Comparison of ENCODE assay signal across 8 mouse cellular contexts in the genomic region with DNA sequence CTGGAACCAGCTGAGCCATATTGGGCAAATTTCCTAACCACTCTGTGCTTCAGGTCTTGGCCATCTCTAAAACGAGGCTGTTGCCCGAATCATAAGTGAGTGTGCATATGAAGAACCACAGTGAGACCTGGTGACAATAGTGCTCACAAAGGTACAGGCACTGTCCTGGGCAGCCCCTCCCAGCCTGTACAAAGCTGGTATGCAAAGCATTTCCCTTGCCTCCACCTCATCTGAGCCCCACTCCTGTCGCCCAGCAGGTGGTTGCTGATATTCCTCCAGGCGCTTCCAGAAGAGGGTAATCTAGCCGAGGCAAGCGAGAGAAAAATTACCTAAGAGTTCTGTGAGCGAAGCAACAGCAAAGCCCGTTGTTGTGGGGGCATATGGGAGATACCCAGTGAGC. TPM values are rescaled to one million over a fixed set of nuclear protein-coding genes. Genes with fewer than 3 reads are reported as not detected.
DNase-seq lines count a peak whose midpoint lies in the region; ATAC-seq and TF ChIP-seq lines count a peak whose summit lies in the region.

No protein-coding gene starts in this region.

- no peaks in the 10 kb centered on the region for H3K9me3 ChIP-seq in lung, embryonic 15.5 days
- no peaks in the 10 kb centered on the region for H3K9me3 ChIP-seq in intestine, postnatal 0 days (ENCODE audit: control insufficient read depth)

- 27% methylated on average over 8 of the region's 8 CpGs for WGBS in lung, embryonic 15.5 days
- 26% methylated on average over 8 of the region's 8 CpGs for WGBS in intestine, postnatal 0 days

- peaks cover 21% of the 10 kb centered on the region; the same call in 1 of the 2 replicates for H3K4me1 ChIP-seq in lung, embryonic 15.5 days
- peaks cover 12% of the 10 kb centered on the region; the same call in 1 of the 2 replicates for H3K4me1 ChIP-seq in intestine, postnatal 0 days (replicated peaks; ENCODE audit: control insufficient read depth, insufficient read depth, low read length)

- no peaks in the 10 kb centered on the region for H3K36me3 ChIP-seq in lung, embryonic 15.5 days
- H3K36me3 ChIP-seq in intestine, postnatal 0 days (ENCODE audit: control insufficient read depth, insufficient read depth), result no peaks in the 10 kb centered on the region
- no peaks in the 10 kb centered on the region for H3K36me3 ChIP-seq in splenic B cell, adult 2 months (ENCODE audit: control insufficient read depth, insufficient read depth, low read length, poor library complexity, severe bottlenecking)

- no peak for TF ChIP-seq CTCF in gastrocnemius, adult 2 months (IDR thresholded peaks at IDR 0.05)
- no peak for TF ChIP-seq CTCF in intestine, postnatal 0 days (IDR thresholded peaks at IDR 0.05; ENCODE audit: low read depth)

- intact Hi-C loops in gastrocnemius, adult 2 months (cut with DNase I), result no loop called here
- intact Hi-C loops in gastrocnemius, postnatal 14 days (cut with DNase I; ENCODE audit: low total_unique reads), result loop anchor here (10.0 kb wide), 1 partner anchor 66 kb away; no protein-coding TSS in a partner anchor

- peak overlapping the region; percentile 85 for H3K27ac ChIP-seq in gastrocnemius, adult 2 months
- peak overlapping the region; percentile 60 for H3K27ac ChIP-seq in lung, embryonic 15.5 days
- peak overlapping the region; percentile 54; the same call in 1 of the 2 replicates for H3K27ac ChIP-seq in intestine, postnatal 0 days (ENCODE audit: low read depth, low read length)

- no peaks in the 10 kb centered on the region for H3K27me3 ChIP-seq in lung, embryonic 15.5 days
- H3K27me3 ChIP-seq in intestine, postnatal 0 days (replicated peaks; ENCODE audit: control insufficient read depth, insufficient read depth, low read length), result no peaks in the 10 kb centered on the region
- H3K27me3 ChIP-seq in splenic B cell, adult 2 months (ENCODE audit: control insufficient read depth, insufficient read depth, low read length, poor library complexity, severe bottlenecking), result no peaks in the 10 kb centered on the region

- peak overlapping the region; percentile 34 for H3K4me3 ChIP-seq in gastrocnemius, adult 2 months
- no peak overlapping the region for H3K4me3 ChIP-seq in lung, embryonic 15.5 days
- H3K4me3 ChIP-seq in intestine, postnatal 0 days (ENCODE audit: low read depth, low read length), result no peak overlapping the region

- no peak for DNase-seq in gastrocnemius, adult 2 months
- no peak for DNase-seq in gastrocnemius, postnatal 14 days
- no peak for DNase-seq in lung, postnatal 14 days
- peak; percentile 48 for DNase-seq in splenic B cell, adult 2 months (ENCODE audit: low read depth, low spot score)
- no peak for DNase-seq in adrenal gland, postnatal 10 days
- DNase-seq in adrenal gland, adult 8-10 months, result no peak

- ATAC-seq in lung, embryonic 15.5 days (ENCODE audit: borderline replicate concordance, extremely low read depth, low FRiP score, low TSS enrichment), result 0 out of 2 replicates have a peak, but pooled peaks have one; percentile 58
- no peak for ATAC-seq in intestine, postnatal 0 days

- H3K9ac ChIP-seq in lung, embryonic 15.5 days, result no peak overlapping the region
- H3K9ac ChIP-seq in intestine, postnatal 0 days (ENCODE audit: low read depth, low read length), result no peak overlapping the region; the same call in 1 of the 2 replicates

- peak overlapping the region; percentile 21 for H3K4me2 ChIP-seq in lung, embryonic 15.5 days
- H3K4me2 ChIP-seq in intestine, postnatal 0 days (replicated peaks; ENCODE audit: low read depth), result 0 out of 2 replicates have a peak overlapping the region, but pooled peaks have one; percentile 7

RNA-seq across cellular contexts. Expression of a gene that starts 21.7 kb away (rescaled TPM):
- total RNA-seq in gastrocnemius, adult 2 months (2021), result 10 to 100 TPM; 25.7 to 46.6 TPM
- total RNA-seq in gastrocnemius, postnatal 14 days (2021), result 10 to 100 TPM; 42.4 to 53.9 TPM
- polyA plus RNA-seq in lung, embryonic 15.5 days (2015; fragmentation: Nextera tagmentation; extraction: Ambion mirVana), result 139 and 147 TPM in 2 replicates
- polyA plus RNA-seq in intestine, postnatal 0 days (2015; fragmentation: Nextera tagmentation; extraction: Ambion mirVana), result 77.9 and 80.7 TPM in 2 replicates
- 100 to 1,000 TPM; 190 to 228 TPM for total RNA-seq in adrenal gland, postnatal 10 days (2021)
- total RNA-seq in adrenal gland, adult 8-10 months (2022), result 100 to 1,000 TPM; 257 to 328 (median 289) TPM
